In genomic region chr10:88356983-88357559, GRCm38 (mm10) we compare ENCODE assay signal across 8 mouse cellular contexts. TPM values are rescaled to one million over a fixed set of nuclear protein-coding genes. Genes with fewer than 3 reads are reported as not detected.
DNase-seq lines count a peak whose midpoint lies in the region; ATAC-seq and TF ChIP-seq lines count a peak whose summit lies in the region.

No protein-coding gene starts in this region.

- TF ChIP-seq POLR2A in ES-Bruce4 (IDR thresholded peaks at IDR 0.05; ENCODE audit: insufficient read depth, low read length): no peak
- no peak for TF ChIP-seq POLR2A in brain, embryonic 14.5 days (IDR thresholded peaks at IDR 0.05; ENCODE audit: borderline replicate concordance, extremely low read depth, insufficient read depth, insufficient read length, poor library complexity, severe bottlenecking)

- H3K4me2 ChIP-seq in hindbrain, embryonic 15.5 days: peak overlapping the region; percentile 89

- peak; percentile 56 for DNase-seq in brain, embryonic 14.5 days (ENCODE audit: low read depth)
- peak; percentile 87 for DNase-seq in gastrocnemius, adult 2 months
- DNase-seq in left cerebral cortex, adult 2 months (ENCODE audit: extremely low spot score in 1 of 2, low spot score in 2 of 2): peak; percentile 59 to 67
- peak; percentile 87 to 89 for DNase-seq in lung, postnatal 4 days
- peak; percentile 68 for DNase-seq in retina, postnatal 1 day
- DNase-seq in urinary bladder, adult 18-20 months (ENCODE audit: low spot score in 2 of 2): peak; percentile 65

- H3K27ac ChIP-seq in ES-Bruce4 (ENCODE audit: insufficient read depth, low read length): no peak overlapping the region
- H3K27ac ChIP-seq in gastrocnemius, adult 2 months: peak overlapping the region; percentile 83
- H3K27ac ChIP-seq in hindbrain, embryonic 15.5 days (replicated peaks): no peak overlapping the region
- peak overlapping the region; percentile 38; the same call in 1 of the 2 replicates for H3K27ac ChIP-seq in left cerebral cortex, adult 2 months

- no peaks in the 10 kb centered on the region for H3K9me3 ChIP-seq in ES-Bruce4 (replicated peaks; ENCODE audit: control insufficient read depth, insufficient read depth, low read length, poor library complexity, severe bottlenecking)
- H3K9me3 ChIP-seq in hindbrain, embryonic 15.5 days: peaks cover 6% of the 10 kb centered on the region; the same call in 1 of the 2 replicates

- no peak for TF ChIP-seq EP300 in ES-Bruce4 (IDR thresholded peaks at IDR 0.05; ENCODE audit: insufficient read depth, low read depth, low read length)

- H3K27me3 ChIP-seq in ES-Bruce4 (ENCODE audit: control insufficient read depth, insufficient read depth, low read length, poor library complexity, severe bottlenecking): 0 out of 2 replicates have a peak, but pooled peaks cover 2% of the 10 kb centered on the region
- peaks cover 13% of the 10 kb centered on the region; the same call in 1 of the 2 replicates for H3K27me3 ChIP-seq in hindbrain, embryonic 15.5 days

- intact Hi-C loops in gastrocnemius, adult 2 months (cut with DNase I): no loop called here
- intact Hi-C loops in left cerebral cortex, adult 2 months (cut with DNase I): no loop called here

- 3% methylated on average over 42 of the region's 47 CpGs for WGBS in hindbrain, embryonic 15.5 days

- H3K9ac ChIP-seq in ES-Bruce4 (ENCODE audit: low read depth, poor library complexity, severe bottlenecking): peak overlapping the region; percentile 6; the same call in 1 of the 2 replicates
- peak overlapping the region; percentile 45 for H3K9ac ChIP-seq in hindbrain, embryonic 15.5 days

- no peaks in the 10 kb centered on the region for H3K4me1 ChIP-seq in ES-Bruce4 (ENCODE audit: control insufficient read depth, insufficient read depth, low read length)
- peaks cover 10% of the 10 kb centered on the region for H3K4me1 ChIP-seq in hindbrain, embryonic 15.5 days (replicated peaks)

- peak; percentile 76 for ATAC-seq in hindbrain, embryonic 15.5 days (ENCODE audit: low FRiP score, low read depth)

- TF ChIP-seq CTCF in ES-Bruce4 (IDR thresholded peaks at IDR 0.05; ENCODE audit: low read depth, low read length): no peak
- no peak for TF ChIP-seq CTCF in brain, embryonic 14.5 days (IDR thresholded peaks at IDR 0.05; ENCODE audit: borderline replicate concordance, extremely low read depth, insufficient read depth, insufficient read length)
- TF ChIP-seq CTCF in gastrocnemius, adult 2 months (IDR thresholded peaks at IDR 0.05): no peak
- no peak for TF ChIP-seq CTCF in left cerebral cortex, adult 2 months (IDR thresholded peaks at IDR 0.05)

- H3K4me3 ChIP-seq in ES-Bruce4 (ENCODE audit: low read depth, low read length): peak overlapping the region; percentile 53
- peak overlapping the region; percentile 82 for H3K4me3 ChIP-seq in gastrocnemius, adult 2 months
- peak overlapping the region; percentile 54 for H3K4me3 ChIP-seq in hindbrain, embryonic 15.5 days
- peak overlapping the region; percentile 68 for H3K4me3 ChIP-seq in left cerebral cortex, adult 2 months

- H3K36me3 ChIP-seq in ES-Bruce4 (ENCODE audit: control insufficient read depth, insufficient read depth, low read length, poor library complexity, severe bottlenecking): no peaks in the 10 kb centered on the region
- H3K36me3 ChIP-seq in hindbrain, embryonic 15.5 days: no peaks in the 10 kb centered on the region

RNA-seq across cellular contexts. Expression of gene Dram1, which starts 21.8 kb away (rescaled TPM):
- polyA plus RNA-seq in ES-Bruce4 (2011; ENCODE audit: insufficient read depth, insufficient read length, low read depth, missing spikeins): 0.57 and 0.72 TPM in 2 replicates
- polyA plus RNA-seq in brain, embryonic 14.5 days (2012; rRNA removed): 0.45 and 0.57 TPM in 2 replicates
- 1 to 10 TPM; 1.0 to 1.7 TPM for total RNA-seq in gastrocnemius, adult 2 months (2021)
- polyA plus RNA-seq in hindbrain, embryonic 15.5 days (2015; fragmentation: Nextera tagmentation; extraction: Ambion mirVana): 0.53 and 0.97 TPM in 2 replicates
- total RNA-seq in left cerebral cortex, adult 2 months (2021): 1 to 10 TPM; 1.1 to 1.2 TPM

RNA-seq across cellular contexts. Expression of gene Gnptab, which starts 21.9 kb away (rescaled TPM):
- polyA plus RNA-seq in ES-Bruce4 (2011; ENCODE audit: insufficient read depth, insufficient read length, low read depth, missing spikeins): 21.2 and 25.7 TPM in 2 replicates
- 31.7 and 41.4 TPM in 2 replicates for polyA plus RNA-seq in brain, embryonic 14.5 days (2012; rRNA removed)
- 10 to 100 TPM; 14.7 to 15.3 TPM for total RNA-seq in gastrocnemius, adult 2 months (2021)
- 21.9 and 24.0 TPM in 2 replicates for polyA plus RNA-seq in hindbrain, embryonic 15.5 days (2015; fragmentation: Nextera tagmentation; extraction: Ambion mirVana)
- total RNA-seq in left cerebral cortex, adult 2 months (2021): 10 to 100 TPM; 66.9 to 73.3 TPM

Comparison
In these comparisons a context has a peak if more than half of its experiments do, and no peak if none do; other contexts are left out.
1. H3K27ac ChIP-seq: peak in gastrocnemius, adult 2 months (single experiment) and left cerebral cortex, adult 2 months (single experiment); none in ES-Bruce4 (single experiment) and hindbrain, embryonic 15.5 days (single experiment).
2. Peak in every context shown above with its lines, with median percentiles within 50 percentile points of each other: H3K4me3 ChIP-seq and DNase-seq.